Mouse (Mus musculus): ENCODE results near the gene Syngr4. TPM values are rescaled to one million over a fixed set of nuclear protein-coding genes. Genes with fewer than 3 reads are reported as not detected.
"Not testable (repeated sequence)": the region's sequence is repeated elsewhere in the genome, so short reads cannot be mapped to it uniquely, and the experiment has no call there.

Gene Syngr4
- under 1 TPM in 1 of 3 experiments, not detected in 2; 0.52 TPM for polyA plus RNA-seq (2017; shearing (Covaris generic))

DNA sequence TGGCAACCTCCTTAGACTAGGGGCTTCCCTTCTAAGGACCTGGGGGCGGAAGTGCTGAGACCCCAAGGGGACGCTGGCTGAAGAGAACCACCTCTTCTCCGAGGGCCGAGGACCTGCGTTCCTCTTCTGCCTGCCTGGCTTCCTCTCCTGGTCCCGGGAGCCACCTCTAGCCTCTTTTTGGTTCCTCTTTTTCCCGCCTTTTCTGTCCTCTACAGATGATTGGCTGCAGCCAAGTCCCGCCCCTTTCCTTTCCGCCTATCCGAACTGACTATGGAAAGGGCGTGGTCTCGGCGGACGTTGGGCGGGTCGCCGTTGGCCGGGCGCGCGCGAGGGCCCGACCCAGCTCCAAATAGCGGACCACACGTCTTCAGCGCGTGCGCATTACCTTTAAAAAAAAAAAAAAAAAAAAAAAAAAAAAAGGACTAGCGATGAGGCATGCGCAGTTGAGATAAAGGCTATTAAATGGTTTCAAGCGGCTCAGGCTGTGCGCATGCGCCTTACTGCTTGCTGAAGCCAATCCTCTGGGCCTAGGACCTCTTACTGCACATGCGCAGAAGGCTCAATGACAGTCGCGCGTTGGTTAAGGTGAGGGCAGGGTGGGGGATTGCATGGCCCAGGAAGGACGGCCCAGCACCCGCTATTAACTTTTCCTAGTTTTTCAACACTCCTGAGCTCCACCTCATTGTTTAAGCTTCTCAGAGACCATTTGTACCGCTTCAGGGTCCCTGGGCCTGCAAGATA, at the start of gene Syngr4, which contains the start of gene Tmem143:
Gene Syngr4 (minus strand): TSS at position 198 of the 741 bp plus-strand sequence.
Gene Tmem143 (plus strand): TSS at position 425 of the 741 bp plus-strand sequence.
- peak; percentile 95 for ATAC-seq

DNA sequence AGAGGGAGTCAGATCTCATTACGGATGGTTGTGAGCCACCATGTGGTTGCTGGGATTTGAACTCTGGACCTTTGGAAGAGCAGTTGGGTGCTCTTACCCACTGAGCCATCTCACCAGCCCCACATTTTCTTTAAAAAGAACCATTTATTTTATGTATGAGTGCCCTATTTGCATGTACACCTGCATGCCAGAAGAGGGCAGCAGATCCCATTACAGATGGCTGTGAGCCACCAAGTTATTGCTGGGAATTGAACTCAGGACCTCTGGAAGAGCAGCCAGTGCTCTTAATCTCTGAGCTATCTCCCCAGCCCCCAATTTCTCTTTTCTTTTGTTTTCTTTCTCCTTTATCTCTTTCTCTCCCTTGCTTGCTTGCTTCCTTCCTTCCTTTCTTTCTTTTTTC, 46.8 kb upstream of the Syngr4 start:
- ATAC-seq: not testable (repeated sequence)

DNA sequence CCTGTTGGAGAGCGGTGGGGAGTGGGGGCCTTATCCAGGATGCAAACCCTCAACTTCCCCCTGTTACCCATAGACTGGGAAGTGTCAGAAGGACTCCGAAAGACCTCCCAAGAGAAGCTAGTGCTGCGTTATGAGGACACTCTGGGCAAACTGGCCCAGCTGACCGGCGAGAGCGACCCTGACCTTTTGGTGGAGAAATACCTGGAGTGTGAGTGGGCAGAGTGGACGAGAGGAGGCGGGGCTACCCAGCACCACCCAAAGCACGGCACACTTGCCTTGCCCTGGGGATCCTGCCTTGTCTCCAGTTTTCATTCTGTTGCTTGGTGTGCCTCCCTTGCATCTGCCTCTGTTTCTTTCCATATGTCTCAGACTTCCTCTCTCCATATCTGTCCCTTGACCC, 45.5 kb upstream of the Syngr4 start:
- no peak for ATAC-seq

DNA sequence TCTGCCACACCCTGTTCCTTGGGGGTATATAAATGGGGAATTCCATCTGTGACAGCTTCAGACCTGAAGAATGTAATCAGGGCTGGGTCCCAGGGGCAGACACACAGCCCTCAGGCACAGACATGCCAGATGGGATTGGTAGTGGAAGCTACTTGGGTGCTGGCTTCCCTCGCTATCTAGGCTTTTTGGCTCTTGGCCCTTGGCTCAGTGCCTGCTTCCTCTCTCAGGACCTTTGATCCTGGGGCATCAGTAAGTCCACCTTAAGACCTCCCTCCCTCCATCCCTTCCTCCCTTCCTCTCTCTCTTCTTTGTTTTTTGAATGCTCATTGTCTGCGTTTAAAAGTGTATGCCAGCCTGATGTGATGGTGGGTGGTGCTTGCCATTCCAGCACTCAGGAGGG, 43.3 kb upstream of the Syngr4 start:
- ATAC-seq: no peak

DNA sequence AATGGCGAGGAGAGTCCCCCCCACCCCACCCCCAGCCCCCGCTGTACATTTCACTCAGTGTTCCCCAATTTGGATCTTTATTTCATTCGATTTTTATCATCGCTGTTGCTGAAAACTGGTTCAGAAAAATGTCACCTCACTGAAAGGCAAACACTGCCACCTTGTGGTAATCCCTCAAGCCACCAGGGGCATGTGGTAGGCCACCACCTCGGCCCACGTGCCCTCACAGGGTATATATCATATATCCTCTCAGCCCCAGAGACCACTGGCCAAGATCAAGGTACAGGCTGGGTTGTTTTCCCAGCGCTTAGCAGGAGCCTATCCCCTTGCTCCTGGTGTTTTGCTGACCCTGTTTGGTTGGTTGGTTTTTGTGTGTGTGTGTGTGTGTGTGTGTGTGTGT, 38.6 kb upstream of the Syngr4 start:
- ATAC-seq: peak; percentile 74

DNA sequence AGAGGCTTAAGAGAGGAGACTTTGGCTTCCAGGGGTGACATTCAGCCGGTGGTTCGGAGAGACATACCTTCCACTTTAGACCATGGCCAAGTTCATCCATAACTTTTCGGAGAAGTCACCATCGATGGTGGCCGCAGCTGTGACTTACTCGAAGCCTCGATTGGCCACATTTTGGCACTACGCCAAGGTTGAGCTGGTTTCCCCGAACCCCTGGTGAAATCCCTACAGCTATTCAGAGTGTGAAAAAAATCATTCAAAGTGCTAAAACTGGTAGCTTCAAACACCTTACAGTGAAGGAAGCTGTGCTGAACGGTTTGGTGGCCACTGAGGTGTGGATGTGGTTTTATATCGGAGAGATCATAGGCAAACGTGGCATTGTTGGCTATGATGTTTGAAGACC, 37.3 kb upstream of the Syngr4 start:
- not testable (repeated sequence) for ATAC-seq

DNA sequence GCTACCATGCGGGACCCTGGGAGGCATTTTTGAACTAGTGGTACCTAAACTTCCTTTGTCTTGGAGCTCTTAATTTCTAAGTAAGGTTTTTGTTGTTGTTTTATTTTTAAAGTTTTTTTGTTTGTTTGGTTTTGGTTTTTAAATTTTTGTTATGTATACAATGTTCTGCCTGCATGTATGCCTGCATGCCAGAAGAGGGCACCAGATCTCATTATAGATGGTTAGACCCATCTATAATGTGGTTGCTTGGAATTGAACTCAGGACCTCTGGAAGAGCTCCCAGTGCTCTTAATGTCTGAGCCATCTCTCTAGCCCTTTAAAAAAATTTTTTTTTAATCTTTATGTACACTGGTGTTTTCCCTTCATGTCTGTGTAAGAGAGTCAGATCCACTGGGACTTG, 33.2 kb upstream of the Syngr4 start:
- ATAC-seq: no peak

DNA sequence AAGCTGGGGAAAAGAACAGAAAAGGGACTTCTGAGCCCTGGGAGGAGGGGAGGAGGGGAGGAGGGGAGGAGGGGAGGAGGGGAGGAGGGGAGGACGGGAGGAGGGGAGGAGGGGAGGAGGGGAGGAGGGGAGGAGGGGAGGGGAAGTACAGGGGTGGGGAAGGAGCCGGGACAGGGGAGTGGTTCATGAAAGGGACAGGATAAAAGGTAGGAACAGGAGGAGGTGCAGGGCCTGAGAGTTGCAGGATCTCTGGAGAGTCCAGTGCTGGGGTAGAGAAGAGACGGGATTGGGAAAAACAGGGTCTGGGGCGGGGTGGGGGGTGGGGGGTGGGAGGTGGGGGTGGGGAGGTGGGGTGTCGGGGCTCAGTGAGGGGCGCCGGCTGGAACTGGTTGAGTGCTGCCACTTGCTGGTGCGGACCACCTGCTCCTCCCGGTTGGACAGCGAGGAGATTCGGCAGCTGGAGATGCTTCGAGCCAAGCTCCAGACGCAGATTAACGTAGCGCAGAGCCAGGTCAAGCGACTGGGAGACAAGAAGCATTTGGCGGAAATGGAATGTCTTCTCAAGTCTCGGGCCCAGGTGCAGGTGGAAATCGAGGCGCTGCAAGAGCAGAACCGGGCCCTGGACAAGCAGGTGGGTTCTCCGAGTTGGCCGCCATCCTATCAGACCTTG, 32.2 kb upstream of the Syngr4 start:
- ATAC-seq: no peak

DNA sequence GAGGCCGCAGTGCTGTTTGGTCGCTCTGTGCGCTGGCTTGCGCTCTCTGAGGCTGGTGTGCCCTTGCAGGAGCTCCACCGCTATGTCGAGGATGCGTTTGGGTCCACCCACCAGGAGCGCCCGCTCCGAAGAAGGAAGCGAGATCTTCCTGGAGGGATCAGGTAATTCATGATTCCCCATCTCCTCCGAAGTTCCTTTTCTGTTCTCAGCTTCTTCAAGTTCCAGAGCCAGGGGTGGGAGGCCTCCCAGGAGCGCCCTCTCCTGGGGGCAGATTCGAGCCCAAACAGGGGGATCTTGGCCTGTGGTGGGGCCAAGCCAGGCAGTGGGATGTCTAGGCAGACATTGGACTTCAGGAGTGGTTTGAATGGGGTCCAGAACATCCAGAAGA, 27.9 kb upstream of the Syngr4 start:
- ATAC-seq: no peak

DNA sequence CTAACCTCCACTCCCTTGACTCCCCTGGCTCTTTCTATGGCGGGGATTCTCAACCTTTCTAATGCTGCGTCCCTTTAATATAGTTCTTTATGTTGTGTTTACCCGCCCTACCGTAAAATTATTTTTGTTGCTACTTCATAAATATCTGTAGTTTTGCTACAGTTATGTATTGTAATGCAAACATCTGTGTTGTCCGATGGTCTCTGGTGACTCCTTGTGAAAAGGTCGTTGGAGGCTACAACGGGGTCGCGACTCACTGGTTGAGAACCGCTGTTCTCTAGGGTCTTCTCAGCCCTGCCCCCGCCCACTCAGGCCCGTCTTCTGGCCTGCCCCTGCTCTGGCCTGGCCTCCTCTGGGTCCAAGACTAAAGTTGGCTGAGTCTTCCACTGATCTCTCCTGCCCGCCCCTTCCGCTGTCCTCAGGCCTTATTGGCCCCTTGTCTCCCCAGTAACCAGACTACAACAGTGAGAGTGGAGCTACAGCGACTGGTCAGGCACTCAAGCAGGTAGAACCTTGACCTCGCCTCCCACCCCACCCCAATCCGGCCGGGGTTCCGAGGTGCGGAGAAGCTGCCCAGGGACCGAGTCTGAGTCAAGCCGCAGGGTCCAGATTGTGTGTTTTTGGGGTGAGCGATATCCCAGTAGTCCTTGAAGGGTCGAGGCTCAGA, 27.4 kb upstream of the Syngr4 start, which contains the start of gene Ccdc114:
Gene Ccdc114 (plus strand): TSS at position 311 of the 667 bp plus-strand sequence.
- no peak for ATAC-seq

DNA sequence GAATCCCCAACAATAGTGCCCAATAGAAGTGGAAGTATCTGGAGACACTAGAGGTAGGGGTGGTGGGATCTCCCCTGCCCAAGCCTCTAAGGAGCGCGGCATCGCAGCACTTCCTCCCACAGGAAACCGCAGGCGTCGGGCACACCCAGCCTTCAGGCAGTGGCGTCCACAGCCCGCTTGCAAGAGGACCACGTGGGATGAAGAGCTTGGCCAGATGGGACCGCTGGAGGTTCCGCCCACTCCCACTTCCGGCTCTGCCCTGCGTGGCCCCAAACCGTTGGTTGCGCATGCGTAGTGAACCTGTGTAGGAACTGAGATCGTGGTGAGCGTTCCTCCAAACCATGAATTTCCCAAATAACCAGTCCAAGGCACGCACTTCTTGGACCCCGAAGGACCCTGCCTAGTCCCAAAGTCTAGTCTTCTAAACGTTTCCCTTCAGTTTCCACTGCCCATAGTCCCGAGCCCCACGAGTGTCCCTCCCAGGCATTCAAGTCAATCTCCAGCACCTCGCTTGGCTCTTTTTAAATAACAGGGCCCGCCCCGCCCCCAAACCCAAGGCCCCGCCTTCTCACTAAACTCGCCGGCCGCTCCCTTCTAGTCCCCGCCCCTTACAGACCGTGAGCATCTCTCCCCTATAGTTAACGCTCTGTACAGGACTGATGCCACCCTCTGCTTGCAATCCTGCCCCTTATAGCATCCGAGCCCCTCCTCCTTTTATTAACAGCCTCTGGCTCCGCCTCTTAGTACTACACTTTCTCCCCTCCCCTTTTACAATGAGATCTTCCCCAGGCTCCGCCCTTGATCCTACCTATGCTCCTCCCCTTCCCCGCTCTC, 26.6 kb upstream of the Syngr4 start:
- ATAC-seq: peak; percentile 87

DNA sequence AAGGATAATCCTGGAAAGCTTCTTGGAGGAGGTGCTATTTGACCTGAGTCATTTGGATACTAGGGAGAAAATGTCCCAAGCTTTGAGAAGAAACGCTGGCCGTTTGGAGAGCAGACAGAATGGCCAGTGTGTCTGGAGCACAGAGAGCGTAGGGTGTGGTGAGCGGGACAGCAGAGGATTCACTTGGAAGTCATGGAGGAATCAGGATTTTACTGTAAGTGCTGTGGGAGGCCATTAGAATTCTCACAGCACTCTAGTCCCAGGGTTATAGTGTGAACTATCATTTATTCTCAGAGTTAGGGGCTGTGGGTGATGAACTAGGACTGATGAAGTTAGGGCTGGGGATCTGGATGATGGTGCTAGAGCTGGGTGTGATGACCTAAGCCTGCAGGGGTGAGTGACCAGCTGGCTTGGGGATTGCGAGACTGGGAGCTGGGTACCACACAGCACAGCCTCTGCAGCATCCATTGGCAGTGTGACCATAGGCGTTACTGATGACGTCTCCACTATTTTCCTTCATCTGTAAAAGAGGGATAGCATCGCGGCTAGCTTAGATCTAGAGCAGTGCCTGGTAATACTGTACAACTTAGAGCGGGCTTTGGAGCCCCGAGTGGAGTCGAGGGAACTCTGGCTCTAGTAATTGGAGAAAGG, 25.6 kb upstream of the Syngr4 start:
- no peak for ATAC-seq

DNA sequence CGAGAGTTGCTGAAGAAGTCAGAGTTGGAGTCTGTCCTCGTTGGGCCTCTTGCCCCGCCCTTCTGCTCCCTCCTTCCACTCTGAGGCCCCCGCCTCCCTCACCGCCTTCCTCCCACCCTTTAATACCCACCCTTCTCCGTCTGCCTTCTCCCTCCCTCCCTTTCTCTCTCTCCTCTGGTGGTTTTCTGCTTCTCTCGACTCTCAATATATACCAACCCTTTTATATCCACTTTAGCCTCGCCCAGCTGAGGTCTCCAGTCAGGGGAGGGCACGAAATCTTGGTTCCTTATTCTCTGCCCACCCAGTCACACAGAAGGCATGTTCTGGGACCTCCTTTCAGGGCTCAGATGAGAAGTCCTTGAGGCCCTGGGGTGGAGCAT, 24.7 kb upstream of the Syngr4 start, which contains the start of gene Emp3:
Gene Emp3 (minus strand): TSS at position 163 of the 380 bp plus-strand sequence.
- no peak for ATAC-seq

DNA sequence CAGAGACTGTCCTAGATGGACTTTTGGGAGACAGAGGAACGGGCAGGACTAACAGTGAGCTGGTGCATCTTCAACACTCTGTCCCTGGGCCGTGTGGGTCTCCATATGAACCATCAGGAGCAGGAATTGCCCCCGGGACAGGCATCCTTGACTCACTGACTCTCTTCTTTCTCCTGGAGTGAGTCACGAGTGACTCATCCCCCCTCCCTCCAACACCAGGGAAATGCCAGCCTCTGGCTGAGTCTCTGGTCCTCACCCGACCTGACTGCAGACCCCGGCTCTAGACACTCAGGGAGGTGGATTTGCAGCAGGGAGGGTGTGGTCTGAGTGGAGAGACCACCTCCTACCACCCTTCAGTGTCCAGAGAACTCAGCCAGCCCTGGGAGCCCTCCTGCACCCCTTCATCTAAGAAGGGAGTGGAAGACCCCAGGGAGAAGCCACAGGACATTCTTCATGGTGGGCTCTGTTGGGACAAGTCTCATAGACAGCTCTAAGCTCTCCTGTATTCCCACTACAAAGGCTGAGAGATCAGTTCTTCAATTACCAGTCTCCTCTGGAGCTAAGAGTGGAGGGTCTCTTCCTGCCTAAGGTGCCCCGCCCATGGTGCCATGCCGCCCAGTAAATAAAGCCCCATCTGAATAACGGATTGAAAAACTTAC, 24.2 kb upstream of the Syngr4 start:
- no peak for ATAC-seq

DNA sequence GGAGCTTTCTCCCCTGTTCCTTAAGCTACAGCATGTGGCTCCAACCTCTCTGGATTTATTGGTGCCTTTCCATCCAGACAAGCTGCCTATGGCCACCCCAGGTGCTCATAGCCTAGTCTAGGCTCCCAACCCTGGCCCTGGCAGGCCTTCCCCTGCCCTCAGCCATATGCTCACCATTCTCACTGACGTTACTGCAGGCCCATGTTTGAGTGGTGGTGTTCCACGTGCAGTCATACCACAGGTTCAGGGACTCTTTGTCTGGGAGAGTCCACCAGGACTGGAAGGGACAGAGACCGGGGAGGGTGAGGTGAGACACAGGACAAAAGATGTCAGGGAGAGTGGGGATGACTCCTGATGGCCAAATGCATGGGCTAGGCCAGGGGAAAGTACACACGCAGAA, 23.2 kb upstream of the Syngr4 start:
- no peak for ATAC-seq

DNA sequence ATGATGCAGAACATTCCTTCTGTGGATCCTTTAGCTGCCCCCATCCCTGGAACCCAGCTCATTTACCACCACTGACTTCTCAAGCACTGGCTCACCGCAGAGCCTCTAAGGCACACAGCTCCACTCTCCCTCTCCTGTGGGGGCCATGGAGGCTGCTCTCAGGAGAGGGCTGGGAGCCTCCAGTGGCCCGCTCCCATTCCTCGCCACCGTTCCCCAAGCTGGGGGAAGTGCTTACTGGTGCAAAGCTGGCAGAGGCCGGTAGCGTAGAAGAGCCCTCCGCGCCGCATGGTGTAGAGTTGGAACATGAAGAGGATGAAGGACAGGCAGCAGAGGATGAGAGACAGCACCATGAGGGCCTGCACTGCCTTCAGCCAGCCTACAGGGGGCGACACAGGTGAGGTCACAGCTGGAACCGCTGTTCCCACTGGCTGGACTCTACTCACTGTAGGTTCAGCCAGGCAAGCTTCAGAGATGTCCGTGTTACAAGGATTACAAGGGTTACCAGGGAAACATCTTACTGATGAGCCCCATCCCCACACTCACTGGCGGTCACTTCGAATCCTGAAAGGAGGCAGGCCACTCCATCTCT, 22.7 kb upstream of the Syngr4 start:
- ATAC-seq: no peak

DNA sequence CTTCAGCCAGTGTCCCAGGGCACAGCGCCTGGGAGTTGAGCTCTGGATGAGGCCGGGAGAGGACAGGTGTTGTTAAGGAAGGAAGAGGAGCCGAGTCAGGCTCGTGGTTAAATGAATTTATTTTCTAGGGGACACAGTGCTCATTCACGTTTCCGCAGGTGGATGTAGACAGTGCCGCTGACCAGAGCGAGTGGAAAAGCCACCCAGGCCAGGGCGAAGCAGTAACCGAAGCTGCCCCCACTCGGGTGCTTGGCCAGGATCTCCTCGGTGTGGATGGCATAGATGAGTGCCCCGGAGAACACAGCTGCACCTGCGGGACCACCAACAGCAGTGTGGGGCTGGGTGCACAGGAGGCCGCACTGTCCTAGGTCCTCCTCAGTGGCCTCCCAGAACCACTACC, 21.4 kb upstream of the Syngr4 start:
- ATAC-seq: no peak

DNA sequence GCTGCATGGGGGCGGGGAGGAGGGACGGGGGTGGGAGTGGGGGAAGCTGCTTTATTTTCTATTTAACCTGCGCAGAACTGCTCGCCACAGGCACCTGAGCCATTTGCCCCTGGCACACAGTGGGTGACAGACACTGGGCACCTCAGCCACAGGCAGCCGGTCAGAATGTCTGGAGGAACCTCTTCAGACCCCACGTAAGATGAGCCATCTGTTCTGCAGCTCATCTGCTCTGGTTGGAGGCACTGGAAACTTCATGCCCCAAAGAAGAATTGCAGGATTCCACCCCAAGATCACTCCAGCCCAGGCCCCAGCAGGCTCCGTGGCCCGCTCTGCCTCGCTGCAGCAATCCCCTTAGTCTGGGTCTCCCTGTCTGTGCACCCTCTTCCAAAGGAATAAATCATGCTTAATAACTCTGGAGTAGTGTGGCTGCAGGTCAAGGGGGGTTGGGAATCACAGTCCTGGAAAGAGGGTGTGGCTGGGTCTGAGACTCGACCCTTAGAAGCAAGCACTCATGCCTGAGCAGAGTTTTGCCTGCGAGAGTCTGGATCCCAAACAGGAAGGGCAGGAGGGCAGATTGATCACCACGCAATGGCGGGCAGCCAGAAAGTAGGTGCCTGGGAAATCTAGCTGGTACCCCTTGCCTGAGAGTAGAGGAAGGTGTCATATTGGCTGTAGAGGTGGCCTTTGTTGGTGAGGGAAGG, 20.6 kb upstream of the Syngr4 start:
- no peak for ATAC-seq

DNA sequence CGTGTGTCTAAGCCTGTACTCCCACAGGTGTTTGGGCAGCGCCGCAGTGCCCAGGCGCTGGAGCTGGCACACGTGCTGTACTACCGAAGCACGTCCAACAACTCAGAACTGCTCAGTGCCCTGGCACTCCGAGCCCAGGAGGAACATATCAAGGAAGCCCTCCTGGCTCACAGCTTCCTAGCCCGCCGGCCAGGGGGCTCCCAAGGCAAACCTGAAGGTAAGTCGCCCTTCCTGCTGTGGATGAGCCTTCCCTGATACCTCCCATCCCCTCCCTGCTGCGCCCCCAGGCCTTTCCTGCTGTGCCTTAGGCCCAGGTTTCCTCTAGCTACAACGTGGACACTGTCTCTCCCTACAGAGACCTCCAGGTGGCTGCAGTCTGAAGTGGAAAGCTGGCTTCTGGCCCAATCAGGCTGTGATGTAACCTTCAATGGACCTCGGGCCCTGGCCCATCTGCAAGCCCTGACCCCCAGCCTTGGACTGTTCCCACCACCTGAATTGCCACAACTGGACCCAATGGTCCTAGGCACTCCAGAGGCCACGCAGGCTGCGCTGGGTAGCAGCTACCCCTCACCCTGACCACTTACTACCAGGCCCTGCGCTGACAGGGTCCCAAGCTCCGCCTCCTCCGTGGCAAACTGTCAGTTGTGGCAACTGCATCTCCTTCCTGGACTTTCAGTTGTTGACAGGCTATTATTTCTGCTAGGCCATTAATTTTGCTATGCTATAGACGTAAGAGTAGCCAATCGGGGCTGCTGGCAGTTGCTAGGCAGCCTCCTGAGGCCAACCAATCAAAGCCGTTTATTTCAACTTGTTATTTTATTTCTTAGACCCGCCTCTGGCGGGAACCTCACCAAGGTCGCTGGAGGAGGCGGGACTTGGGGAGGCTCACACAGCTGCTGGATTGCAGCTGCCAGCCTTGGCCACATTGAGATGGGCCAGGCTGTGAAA, 19.8 kb upstream of the Syngr4 start:
- ATAC-seq: peak; percentile 89
